Mouse (Mus musculus): ENCODE data around the gene Gpc6. TPM values are rescaled to one million over a fixed set of nuclear protein-coding genes. Genes with fewer than 3 reads are reported as not detected.
A peak's percentile ranks its signal among the peaks of the same experiment; 100 is the strongest.

The Gpc6 gene
- polyA plus RNA-seq, 1 experiment from 2014 or later = 18.8 TPM

DNA sequence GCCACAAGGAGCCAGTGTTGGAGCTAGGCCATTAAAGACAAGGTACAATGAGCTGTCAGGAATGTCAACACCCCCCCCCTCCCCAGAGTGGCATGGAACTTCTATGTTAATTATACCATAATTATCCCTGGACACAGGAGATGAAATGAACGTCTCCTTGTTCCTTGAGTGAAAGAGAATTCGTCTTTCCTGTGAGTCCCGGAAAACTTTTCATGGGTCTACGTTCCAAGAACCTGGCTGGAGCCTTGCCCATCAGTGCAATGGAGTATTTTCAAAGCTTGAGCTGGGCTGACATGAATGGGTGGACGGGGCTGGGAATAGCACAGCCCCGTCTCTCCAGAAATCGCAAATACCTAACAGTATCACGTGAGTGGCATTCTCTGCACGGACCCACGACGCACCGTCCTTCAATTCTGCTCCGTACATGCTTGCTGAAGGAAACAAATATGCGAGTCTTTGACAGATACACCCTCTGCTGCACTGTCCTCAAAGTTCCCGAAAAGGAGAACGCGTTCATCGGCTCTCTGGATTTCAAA, 444.3 kb downstream of the Gpc6 start:
- no peak overlapping the region for H3K9ac ChIP-seq (ENCODE audit: low read depth, low read length)
- DNase-seq (ENCODE audit: low spot score) = no peak
- no peaks in the 10 kb centered on the region for H3K27me3 ChIP-seq (replicated peaks; ENCODE audit: control insufficient read depth, insufficient read depth, low read length)
- H3K4me2 ChIP-seq = no peak overlapping the region
- H3K4me1 ChIP-seq (replicated peaks; ENCODE audit: control insufficient read depth, insufficient read depth, low read length) = no peaks in the 10 kb centered on the region
- no peak overlapping the region for H3K4me3 ChIP-seq (ENCODE audit: low read depth, low read length)
- ATAC-seq (replicated peaks; ENCODE audit: low FRiP score) = no peak
- 91% methylated on average over 18 of the region's 18 CpGs for WGBS
- no peaks in the 10 kb centered on the region for H3K36me3 ChIP-seq (ENCODE audit: control insufficient read depth, insufficient read depth, low read length)
- no peaks in the 10 kb centered on the region for H3K9me3 ChIP-seq (ENCODE audit: control insufficient read depth, low read length)
- no peak overlapping the region for H3K27ac ChIP-seq (ENCODE audit: low read depth, low read length)

- H3K9ac ChIP-seq (ENCODE audit: low read depth, low read length) = no peak overlapping the region
- no peaks in the 10 kb centered on the region for H3K27me3 ChIP-seq (replicated peaks; ENCODE audit: control insufficient read depth, insufficient read depth, low read length)
- H3K4me3 ChIP-seq (ENCODE audit: low read depth, low read length) = no peak overlapping the region
- no peaks in the 10 kb centered on the region for H3K9me3 ChIP-seq (ENCODE audit: control insufficient read depth, low read length)
- ATAC-seq (replicated peaks; ENCODE audit: low FRiP score) (peak; percentile 57), DNase-seq (ENCODE audit: low spot score) (no peak)
- H3K27ac ChIP-seq (ENCODE audit: low read depth, low read length) = no peak overlapping the region
- H3K4me1 ChIP-seq (replicated peaks; ENCODE audit: control insufficient read depth, insufficient read depth, low read length) = no peaks in the 10 kb centered on the region
- WGBS = 63% methylated on average over 4 of the region's 4 CpGs
- no peaks in the 10 kb centered on the region for H3K36me3 ChIP-seq (ENCODE audit: control insufficient read depth, insufficient read depth, low read length)
- H3K4me2 ChIP-seq = no peak overlapping the region
Observed at GRCm38 (mm10) chr14:117376822-117377376, 451.8 kb downstream of the Gpc6 start.

DNA sequence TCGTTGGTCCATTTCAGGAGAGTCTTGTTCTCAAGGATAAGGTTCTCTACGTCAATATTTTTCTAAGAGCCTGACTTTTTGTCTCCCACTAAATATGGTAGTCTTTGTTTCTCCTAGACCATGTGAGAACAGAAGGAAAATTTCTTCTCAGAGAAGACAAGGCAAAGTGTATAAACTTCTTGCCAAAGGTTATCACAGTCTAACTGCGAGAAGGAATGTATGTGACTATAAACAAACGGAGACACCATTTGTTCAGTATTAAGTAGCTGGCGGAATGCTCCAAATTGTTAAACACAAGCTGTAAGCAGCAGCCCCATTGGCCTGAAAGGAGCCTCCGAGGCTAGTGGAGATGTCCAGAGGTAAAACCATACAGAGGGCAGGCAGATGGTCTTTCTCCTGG, 454.9 kb downstream of the Gpc6 start:
- DNase-seq (ENCODE audit: low spot score) = no peak
- Histone ChIP-seq H3K4me3 (ENCODE audit: low read depth, low read length) (no peak overlapping the region), H3K27me3 (replicated peaks; ENCODE audit: control insufficient read depth, insufficient read depth, low read length) (no peaks in the 10 kb centered on the region), H3K36me3 (ENCODE audit: control insufficient read depth, insufficient read depth, low read length) (no peaks in the 10 kb centered on the region), H3K9me3 (ENCODE audit: control insufficient read depth, low read length) (no peaks in the 10 kb centered on the region), H3K4me2 (no peak overlapping the region), H3K4me1 (replicated peaks; ENCODE audit: control insufficient read depth, insufficient read depth, low read length) (no peaks in the 10 kb centered on the region), H3K9ac (ENCODE audit: low read depth, low read length) (no peak overlapping the region), H3K27ac (ENCODE audit: low read depth, low read length) (no peak overlapping the region)
- ATAC-seq (replicated peaks; ENCODE audit: low FRiP score) = no peak
- 66% methylated on average over 6 of the region's 6 CpGs for WGBS

DNA sequence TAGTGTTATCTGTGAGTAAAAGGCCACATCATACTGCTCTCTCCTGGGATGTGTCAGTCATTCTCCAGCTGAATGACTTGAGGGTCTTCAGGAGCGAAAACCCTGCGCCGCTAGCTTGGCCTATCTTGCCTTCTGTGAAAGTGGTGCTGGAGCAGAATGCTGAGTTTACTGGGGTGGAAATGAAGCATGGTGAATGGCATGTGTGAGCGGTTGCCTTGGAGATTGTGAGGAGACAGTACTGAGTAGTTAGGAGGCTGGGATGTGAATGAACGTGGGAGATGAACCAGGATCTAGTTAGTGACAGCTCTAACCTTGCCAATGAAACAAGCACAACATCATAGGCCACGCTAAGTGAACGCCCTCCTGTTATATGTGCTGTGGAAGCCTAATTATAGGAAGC, 458.1 kb downstream of the Gpc6 start:
- H3K27me3 ChIP-seq (replicated peaks; ENCODE audit: control insufficient read depth, insufficient read depth, low read length) = no peaks in the 10 kb centered on the region
- no peak for ATAC-seq (replicated peaks; ENCODE audit: low FRiP score)
- DNase-seq (ENCODE audit: low spot score) = no peak
- H3K36me3 ChIP-seq (ENCODE audit: control insufficient read depth, insufficient read depth, low read length) = no peaks in the 10 kb centered on the region
- H3K27ac ChIP-seq (ENCODE audit: low read depth, low read length) = no peak overlapping the region
- no peak overlapping the region for H3K4me2 ChIP-seq
- H3K4me1 ChIP-seq (replicated peaks; ENCODE audit: control insufficient read depth, insufficient read depth, low read length) = no peaks in the 10 kb centered on the region
- H3K9me3 ChIP-seq (ENCODE audit: control insufficient read depth, low read length) = no peaks in the 10 kb centered on the region
- WGBS = 84% methylated on average over 7 of the region's 7 CpGs
- H3K9ac ChIP-seq (ENCODE audit: low read depth, low read length) = no peak overlapping the region
- no peak overlapping the region for H3K4me3 ChIP-seq (ENCODE audit: low read depth, low read length)

GRCm38 (mm10) chr14:117384096-117384770, 459.1 kb downstream of the Gpc6 start:
- no peaks in the 10 kb centered on the region for H3K27me3 ChIP-seq (replicated peaks; ENCODE audit: control insufficient read depth, insufficient read depth, low read length)
- H3K27ac ChIP-seq (ENCODE audit: low read depth, low read length) = no peak overlapping the region
- no peak overlapping the region for H3K4me2 ChIP-seq
- WGBS = 64% methylated on average over 8 of the region's 8 CpGs
- H3K4me1 ChIP-seq (replicated peaks; ENCODE audit: control insufficient read depth, insufficient read depth, low read length) = no peaks in the 10 kb centered on the region
- DNase-seq (ENCODE audit: low spot score) (no peak), ATAC-seq (replicated peaks; ENCODE audit: low FRiP score) (no peak)
- H3K36me3 ChIP-seq (ENCODE audit: control insufficient read depth, insufficient read depth, low read length) = no peaks in the 10 kb centered on the region
- no peaks in the 10 kb centered on the region for H3K9me3 ChIP-seq (ENCODE audit: control insufficient read depth, low read length)
- H3K4me3 ChIP-seq (ENCODE audit: low read depth, low read length) = no peak overlapping the region
- H3K9ac ChIP-seq (ENCODE audit: low read depth, low read length) = no peak overlapping the region

DNA sequence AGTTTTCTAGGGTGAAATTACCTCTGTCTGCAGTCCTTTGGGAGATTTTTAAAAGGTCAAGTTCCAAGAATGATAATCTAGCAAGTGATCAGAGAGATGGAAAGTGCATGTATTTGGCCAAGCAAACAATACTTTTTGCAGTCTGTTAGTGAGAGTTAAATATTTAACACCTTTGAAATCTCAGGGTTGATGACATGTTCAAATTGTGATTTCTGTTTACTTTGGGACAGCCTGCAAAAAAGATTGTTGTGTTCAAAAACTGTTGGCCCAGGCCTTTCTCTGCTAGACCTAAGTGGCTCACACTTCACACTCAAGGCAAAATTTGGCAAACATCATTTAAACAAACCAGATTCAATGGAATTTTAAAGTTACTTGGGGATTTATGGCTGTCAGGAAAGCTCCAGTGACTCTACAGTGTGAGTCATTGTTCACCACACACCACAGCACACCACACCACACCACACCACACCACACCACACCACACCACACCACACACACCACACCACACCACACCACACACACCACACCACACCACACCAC, 460.7 kb downstream of the Gpc6 start:
- ATAC-seq (replicated peaks; ENCODE audit: low FRiP score) (no peak), DNase-seq (ENCODE audit: low spot score) (no peak)
- Histone ChIP-seq H3K36me3 (ENCODE audit: control insufficient read depth, insufficient read depth, low read length) (no peaks in the 10 kb centered on the region), H3K27me3 (replicated peaks; ENCODE audit: control insufficient read depth, insufficient read depth, low read length) (no peaks in the 10 kb centered on the region), H3K27ac (ENCODE audit: low read depth, low read length) (no peak overlapping the region), H3K9me3 (ENCODE audit: control insufficient read depth, low read length) (no peaks in the 10 kb centered on the region), H3K4me2 (no peak overlapping the region), H3K4me1 (replicated peaks; ENCODE audit: control insufficient read depth, insufficient read depth, low read length) (no peaks in the 10 kb centered on the region), H3K9ac (ENCODE audit: low read depth, low read length) (no peak overlapping the region), H3K4me3 (ENCODE audit: low read depth, low read length) (no peak overlapping the region)

DNA sequence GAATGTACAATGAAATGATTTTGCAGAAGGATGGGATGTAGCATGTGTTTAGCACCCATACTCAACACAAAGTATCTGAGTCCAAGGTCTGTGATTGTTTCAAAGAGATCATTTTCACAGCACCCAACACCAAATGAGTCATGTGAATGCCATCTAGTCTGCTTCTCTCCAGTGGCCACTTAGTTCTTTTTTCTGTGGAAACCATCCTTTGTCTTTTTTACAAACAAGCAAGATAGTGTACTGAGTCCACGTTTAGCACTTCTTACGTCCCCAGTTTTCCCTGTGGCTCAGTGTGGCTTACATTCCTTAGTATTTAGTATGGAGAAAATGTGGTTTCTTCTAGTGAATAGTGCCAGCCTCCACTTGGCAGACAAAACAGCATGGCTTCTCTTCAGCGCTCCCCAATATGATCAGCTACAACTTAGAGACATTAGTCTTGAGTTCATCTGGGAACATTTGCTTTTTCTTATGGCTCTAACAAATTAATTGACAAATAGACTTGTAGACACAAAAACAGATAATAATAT, 465.7 kb downstream of the Gpc6 start:
- Histone ChIP-seq H3K9me3 (ENCODE audit: control insufficient read depth, low read length) (no peaks in the 10 kb centered on the region), H3K9ac (ENCODE audit: low read depth, low read length) (no peak overlapping the region), H3K4me2 (no peak overlapping the region), H3K27ac (ENCODE audit: low read depth, low read length) (no peak overlapping the region), H3K27me3 (replicated peaks; ENCODE audit: control insufficient read depth, insufficient read depth, low read length) (no peaks in the 10 kb centered on the region), H3K4me3 (ENCODE audit: low read depth, low read length) (no peak overlapping the region), H3K4me1 (replicated peaks; ENCODE audit: control insufficient read depth, insufficient read depth, low read length) (no peaks in the 10 kb centered on the region), H3K36me3 (ENCODE audit: control insufficient read depth, insufficient read depth, low read length) (no peaks in the 10 kb centered on the region)
- ATAC-seq (replicated peaks; ENCODE audit: low FRiP score) (no peak), DNase-seq (ENCODE audit: low spot score) (no peak)
- 78% methylated on average over 3 of the region's 3 CpGs for WGBS

DNA sequence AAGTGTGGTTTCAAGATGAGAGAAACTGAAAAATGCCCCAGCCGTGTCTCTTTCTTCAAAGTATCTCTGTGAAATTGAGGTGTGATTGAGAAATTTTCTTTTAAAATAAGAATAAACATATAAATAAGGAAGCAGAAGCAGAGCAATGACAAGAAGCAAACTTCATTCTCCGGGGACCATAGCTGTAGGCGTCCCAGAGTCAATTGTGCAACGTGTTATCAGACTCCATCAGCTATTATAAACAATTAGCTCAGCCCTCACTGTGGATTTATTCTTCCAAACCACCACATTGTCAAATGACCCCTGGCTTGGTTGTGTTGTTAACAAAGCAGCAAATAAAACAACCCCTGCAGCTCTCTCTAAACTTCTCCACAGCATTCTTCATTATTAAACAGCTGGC, 466.3 kb downstream of the Gpc6 start:
- Histone ChIP-seq H3K4me3 (ENCODE audit: low read depth, low read length) (no peak overlapping the region), H3K9ac (ENCODE audit: low read depth, low read length) (no peak overlapping the region), H3K27me3 (replicated peaks; ENCODE audit: control insufficient read depth, insufficient read depth, low read length) (no peaks in the 10 kb centered on the region), H3K4me2 (no peak overlapping the region), H3K9me3 (ENCODE audit: control insufficient read depth, low read length) (no peaks in the 10 kb centered on the region), H3K27ac (ENCODE audit: low read depth, low read length) (no peak overlapping the region), H3K4me1 (replicated peaks; ENCODE audit: control insufficient read depth, insufficient read depth, low read length) (no peaks in the 10 kb centered on the region), H3K36me3 (ENCODE audit: control insufficient read depth, insufficient read depth, low read length) (no peaks in the 10 kb centered on the region)
- no peak for DNase-seq (ENCODE audit: low spot score)
- no peak for ATAC-seq (replicated peaks; ENCODE audit: low FRiP score)
- WGBS = 74% methylated on average over 4 of the region's 4 CpGs

- DNase-seq (ENCODE audit: low spot score) (no peak), ATAC-seq (replicated peaks; ENCODE audit: low FRiP score) (peak; percentile 79)
- Histone ChIP-seq H3K9me3 (ENCODE audit: control insufficient read depth, low read length) (no peaks in the 10 kb centered on the region), H3K4me2 (no peak overlapping the region), H3K4me3 (ENCODE audit: low read depth, low read length) (no peak overlapping the region), H3K9ac (ENCODE audit: low read depth, low read length) (no peak overlapping the region), H3K36me3 (ENCODE audit: control insufficient read depth, insufficient read depth, low read length) (no peaks in the 10 kb centered on the region), H3K4me1 (replicated peaks; ENCODE audit: control insufficient read depth, insufficient read depth, low read length) (no peaks in the 10 kb centered on the region), H3K27me3 (replicated peaks; ENCODE audit: control insufficient read depth, insufficient read depth, low read length) (no peaks in the 10 kb centered on the region), H3K27ac (ENCODE audit: low read depth, low read length) (no peak overlapping the region)
- 62% methylated on average over 3 of the region's 3 CpGs for WGBS
Observed at GRCm38 (mm10) chr14:117397165-117397564, 472.1 kb downstream of the Gpc6 start.

Data from liver, embryonic 11.5 days (tissue).